Comparison of ENCODE assay signal across 24 mouse cellular contexts in the genomic region with DNA sequence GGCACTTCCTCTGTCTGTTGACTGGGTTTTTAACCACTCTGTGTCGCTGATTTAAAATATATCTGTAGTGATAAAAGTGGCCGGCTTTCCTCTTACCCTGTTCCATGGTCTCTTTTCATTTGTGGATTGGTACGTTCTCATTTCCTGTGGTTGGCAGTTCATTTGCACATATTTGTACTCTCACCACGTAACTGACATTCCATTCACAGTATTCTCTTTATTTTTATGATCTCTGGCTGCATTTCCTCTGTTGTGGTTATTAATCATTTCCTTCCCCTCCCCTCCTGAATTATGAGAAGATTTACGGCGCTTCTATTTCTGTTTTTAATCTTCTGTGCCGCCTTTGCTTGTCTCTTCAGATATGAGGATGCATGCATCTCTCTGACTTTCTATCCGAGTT.
DNase-seq lines count a peak whose midpoint lies in the region; ATAC-seq lines count a peak whose summit lies in the region.
"Had no signal": no experiment of that assay in that cellular context is flagged by ENCODE, and none has a peak within 500 bp of the region (broad histone marks: within the 10 kb centered on the region; RNA-seq: fewer than 3 reads in every experiment).

No protein-coding gene starts in this region.

- no peak for ATAC-seq in kidney, embryonic 16.5 days (ENCODE audit: low FRiP score, low TSS enrichment)
- no peak for ATAC-seq in lung, embryonic 16.5 days (ENCODE audit: low read depth)
- ATAC-seq in CD4-positive, CD25-positive, alpha-beta regulatory T cell, adult 4 months = peak; percentile 64
- ATAC-seq in inflammation-experienced regulatory T-cells, adult 6 months = peak; percentile 65
- ATAC-seq: forebrain, postnatal 0 days had no signal

- 55% methylated on average over 8 of the region's 8 CpGs for WGBS in kidney, embryonic 16.5 days
- 39% methylated on average over 8 of the region's 8 CpGs for WGBS in lung, embryonic 16.5 days

- H3K4me1 ChIP-seq in kidney, embryonic 16.5 days (ENCODE audit: insufficient read depth, low read length) = peaks cover 6% of the 10 kb centered on the region
- no peaks in the 10 kb centered on the region for H3K4me1 ChIP-seq in lung, embryonic 16.5 days (replicated peaks; ENCODE audit: control insufficient read depth, insufficient read depth, low read length)
- H3K4me1 ChIP-seq: hindbrain, embryonic 12.5 days; midbrain, embryonic 12.5 days had no signal

- no peak overlapping the region for H3K9ac ChIP-seq in kidney, embryonic 16.5 days (replicated peaks; ENCODE audit: low read length)
- no peak overlapping the region for H3K9ac ChIP-seq in lung, embryonic 16.5 days (ENCODE audit: low read length)
- H3K9ac ChIP-seq: embryonic facial prominence, embryonic 15.5 days; forebrain, postnatal 0 days; hindbrain, embryonic 12.5 days; limb, embryonic 13.5 days; liver, embryonic 14.5 days; midbrain, embryonic 12.5 days had no signal

- no peak for DNase-seq in kidney, adult 18-20 months
- no peak for DNase-seq in lung, postnatal 10 days
- DNase-seq in adipocyte (ENCODE audit: low spot score) = no peak
- no peak for DNase-seq in thymus, postnatal 4 days
- DNase-seq: adrenal gland, adult 8-10 months; cerebellum, adult 2 months; cerebellum, postnatal 25 days; embryo, embryonic 11 days; forebrain, postnatal 0 days; gastrocnemius, postnatal 25 days; heart, adult 2 months; layer of hippocampus, postnatal 36 days; lung, postnatal 14 days; right cerebral cortex, postnatal 14 days had no signal

- 0 out of 2 replicates have a peak overlapping the region, but pooled peaks have one; percentile 26 for H3K4me2 ChIP-seq in kidney, embryonic 16.5 days (replicated peaks; ENCODE audit: low read depth, low read length)
- H3K4me2 ChIP-seq in lung, embryonic 16.5 days (ENCODE audit: low read depth, low read length) = 0 out of 2 replicates have a peak overlapping the region, but pooled peaks have one; percentile 22
- H3K4me2 ChIP-seq: embryonic facial prominence, embryonic 15.5 days; hindbrain, embryonic 12.5 days; limb, embryonic 13.5 days; midbrain, embryonic 12.5 days had no signal

- H3K4me3 ChIP-seq in kidney, embryonic 16.5 days (ENCODE audit: low read length) = no peak overlapping the region
- no peak overlapping the region for H3K4me3 ChIP-seq in lung, embryonic 16.5 days (ENCODE audit: low read length)
- H3K4me3 ChIP-seq: embryonic facial prominence, embryonic 15.5 days; heart, adult 2 months; hindbrain, embryonic 12.5 days; limb, embryonic 13.5 days; midbrain, embryonic 12.5 days had no signal

- no peak overlapping the region for H3K27ac ChIP-seq in kidney, embryonic 16.5 days (ENCODE audit: low read length)
- H3K27ac ChIP-seq in lung, embryonic 16.5 days (ENCODE audit: low read length) = no peak overlapping the region
- H3K27ac ChIP-seq: embryonic facial prominence, embryonic 15.5 days; heart, adult 2 months; limb, embryonic 13.5 days; liver, embryonic 14.5 days; midbrain, embryonic 12.5 days; stomach, postnatal 0 days had no signal

- H3K9me3 ChIP-seq in kidney, embryonic 16.5 days (ENCODE audit: low read length) = no peaks in the 10 kb centered on the region
- H3K9me3 ChIP-seq in lung, embryonic 16.5 days (ENCODE audit: control insufficient read depth, low read length) = no peaks in the 10 kb centered on the region
- H3K9me3 ChIP-seq: embryonic facial prominence, embryonic 15.5 days; hindbrain, embryonic 12.5 days; limb, embryonic 13.5 days; midbrain, embryonic 12.5 days had no signal

- no peaks in the 10 kb centered on the region for H3K27me3 ChIP-seq in kidney, embryonic 16.5 days (ENCODE audit: insufficient read depth, low read length)
- no peaks in the 10 kb centered on the region for H3K27me3 ChIP-seq in lung, embryonic 16.5 days (ENCODE audit: control insufficient read depth, insufficient read depth, low read depth, low read length)
- H3K27me3 ChIP-seq: embryonic facial prominence, embryonic 15.5 days; hindbrain, embryonic 12.5 days; limb, embryonic 13.5 days; midbrain, embryonic 12.5 days had no signal

- no peaks in the 10 kb centered on the region for H3K36me3 ChIP-seq in kidney, embryonic 16.5 days (ENCODE audit: insufficient read depth, low read length)
- H3K36me3 ChIP-seq in lung, embryonic 16.5 days (ENCODE audit: control insufficient read depth, insufficient read depth, low read length) = no peaks in the 10 kb centered on the region
- H3K36me3 ChIP-seq: embryonic facial prominence, embryonic 15.5 days; hindbrain, embryonic 12.5 days; limb, embryonic 13.5 days; midbrain, embryonic 12.5 days had no signal

Comparison
In these comparisons a context has a peak if more than half of its experiments do, and no peak if none do; other contexts are left out.
1. ATAC-seq: peak in CD4-positive, CD25-positive, alpha-beta regulatory T cell, adult 4 months (single experiment) and inflammation-experienced regulatory T-cells, adult 6 months (single experiment); none in kidney, embryonic 16.5 days (single experiment) and lung, embryonic 16.5 days (single experiment).